Mouse (Mus musculus): Measurements from ENCODE around the gene Dusp6.

GRCm38 (mm10) chr10:99298328-99299295 is 35.6 kb downstream of the Dusp6 start:
- TF ChIP-seq CTCF (IDR thresholded peaks at IDR 0.05; ENCODE audit: low read depth, low read length) (no peak), POLR2A (IDR thresholded peaks at IDR 0.05; ENCODE audit: extremely low read depth, insufficient read depth, low read length) (no peak)
